Mouse (Mus musculus) lung, embryonic 14.5 days (tissue): Measurements from ENCODE around the gene Ppp6r3. TPM values are rescaled to one million over a fixed set of nuclear protein-coding genes. Genes with fewer than 3 reads are reported as not detected.

ENCODE experiments used
- ATAC-seq: fragments of 200-750 bp; cut with Nextera tagmentation; 2 replicates; pipeline ENCODE4 v1.8.0; 2017; ENCODE audit warnings: mild to moderate bottlenecking, moderate TSS enrichment, moderate library complexity; ENCODE audit not compliant: insufficient read depth
- DNase-seq: peaks from one replicate; pipeline ENCODE4 v3.0.0-alpha.2; 2015
- H3K27ac ChIP-seq: fragments of 300-500 bp; sonication (generic); 2 replicates; pipeline ENCODE4 v1.5.1; 2014; ENCODE audit warnings: low read depth, mild to moderate bottlenecking, moderate library complexity
- H3K27me3 ChIP-seq: fragments of 300-500 bp; sonication (generic); 2 replicates; pipeline ENCODE4 v1.6.1; 2014; ENCODE audit warnings: low read length, control low read depth; ENCODE audit not compliant: insufficient read depth
- H3K36me3 ChIP-seq: fragments of 300-500 bp; sonication (generic); 2 replicates; pipeline ENCODE4 v1.6.1; 2014; ENCODE audit warnings: control low read depth; ENCODE audit not compliant: insufficient read depth
- H3K4me1 ChIP-seq: fragments of 300-500 bp; sonication (generic); 2 replicates; pipeline ENCODE4 v1.6.1; 2014; ENCODE audit warnings: antibody characterized with exemption, control low read depth; ENCODE audit not compliant: insufficient read depth
- H3K4me2 ChIP-seq: fragments of 300-500 bp; sonication (generic); 2 replicates; pipeline ENCODE4 v1.6.1; 2014; ENCODE audit warnings: mild to moderate bottlenecking
- H3K4me3 ChIP-seq: fragments of 300-500 bp; sonication (generic); 2 replicates; pipeline ENCODE4 v1.5.1; 2014; ENCODE audit warnings: low read depth, low read length
- H3K9ac ChIP-seq: fragments of 300-500 bp; sonication (generic); 2 replicates; pipeline ENCODE4 v1.6.1; 2014
- H3K9me3 ChIP-seq: fragments of 300-500 bp; sonication (generic); 2 replicates; pipeline ENCODE4 v1.6.1; 2016; ENCODE audit warnings: low read depth, low read length, control low read depth
- CTCF ChIP-seq: IDR thresholded peaks from 2 replicates; pipeline ENCODE4 v1.5.1; 2016; ENCODE audit warnings: antibody characterized with exemption, low read depth
- WGBS: fragments of 180-500 bp; shearing (Covaris S2); extraction: QIAGEN DNeasy Blood & Tissue Kit; methylation state at CpG from one replicate; pipeline ENCODE4 v1.1.7; 2014; 5-methylcytosine and 5-hydroxymethylcytosine counted together
- polyA plus RNA-seq: library from polyadenylated mRNA; unstranded; fragments of >200 nt; fragmentation: Nextera tagmentation; extraction: Ambion mirVana; gene quantifications from 2 replicates; pipeline ENCODE4 v1.2.1, GENCODE M21; 2014

Gene Ppp6r3
- polyA plus RNA-seq, 1 experiment from 2014 or later: 74.6 TPM

GRCm38 (mm10) chr19:3612534-3613273 lies 37.2 kb upstream of the Ppp6r3 start:
- no peak for TF ChIP-seq CTCF
- Histone ChIP-seq H3K4me2 (no peak overlapping the region), H3K4me3 (no peak overlapping the region), H3K9ac (no peak overlapping the region), H3K27me3 (no peaks in the 10 kb centered on the region), H3K27ac (no peak overlapping the region), H3K36me3 (peaks cover 72% of the 10 kb centered on the region), H3K4me1 (no peaks in the 10 kb centered on the region), H3K9me3 (no peaks in the 10 kb centered on the region)
- ATAC-seq (no peak), DNase-seq (no peak)
- WGBS: 90% methylated on average over 4 of the region's 4 CpGs

GRCm38 (mm10) chr19:3611730-3612129 lies 36.2 kb upstream of the Ppp6r3 start:
- Histone ChIP-seq H3K27me3 (no peaks in the 10 kb centered on the region), H3K27ac (no peak overlapping the region), H3K4me2 (no peak overlapping the region), H3K4me1 (no peaks in the 10 kb centered on the region), H3K4me3 (no peak overlapping the region), H3K9ac (no peak overlapping the region), H3K36me3 (peaks cover 68% of the 10 kb centered on the region), H3K9me3 (no peaks in the 10 kb centered on the region)
- 42% methylated on average over 8 of the region's 8 CpGs for WGBS
- no peak for TF ChIP-seq CTCF
- peak; percentile 81 for DNase-seq
- ATAC-seq: peak; percentile 73

DNA sequence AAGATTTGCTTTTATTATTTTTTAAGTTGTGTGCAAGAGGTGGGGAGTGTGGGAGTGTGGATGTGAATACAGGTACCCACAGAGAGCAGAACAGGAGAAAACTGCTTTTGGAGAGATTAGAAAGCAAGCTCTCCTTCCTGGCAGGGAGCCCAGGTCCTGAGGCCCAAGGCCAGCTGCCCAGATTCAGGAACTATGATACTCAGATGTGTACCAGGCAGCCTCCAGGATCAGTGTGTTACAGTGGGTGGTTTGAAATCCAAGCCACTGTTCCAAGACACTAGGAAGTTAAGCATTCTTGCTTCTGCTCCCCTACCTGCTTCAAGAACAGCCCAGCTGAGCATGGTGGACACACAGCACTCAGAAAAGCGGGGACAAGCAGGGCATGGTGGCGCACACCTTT lies 35.3 kb upstream of the Ppp6r3 start:
- Histone ChIP-seq H3K4me2 (no peak overlapping the region), H3K9ac (no peak overlapping the region), H3K4me1 (no peaks in the 10 kb centered on the region), H3K4me3 (no peak overlapping the region), H3K27me3 (no peaks in the 10 kb centered on the region), H3K9me3 (no peaks in the 10 kb centered on the region), H3K36me3 (peaks cover 64% of the 10 kb centered on the region), H3K27ac (no peak overlapping the region)
- DNase-seq (peak; percentile 29), ATAC-seq (no peak)
- 100% methylated on average over 2 of the region's 2 CpGs for WGBS
- TF ChIP-seq CTCF: no peak

GRCm38 (mm10) chr19:3609826-3610225 lies 34.3 kb upstream of the Ppp6r3 start:
- no peaks in the 10 kb centered on the region for H3K9me3 ChIP-seq
- H3K27ac ChIP-seq: no peak overlapping the region
- 87% methylated on average over 10 of the region's 10 CpGs for WGBS
- ATAC-seq: no peak
- peaks cover 64% of the 10 kb centered on the region for H3K36me3 ChIP-seq
- no peak for DNase-seq
- H3K27me3 ChIP-seq: no peaks in the 10 kb centered on the region
- no peak overlapping the region for H3K4me2 ChIP-seq
- TF ChIP-seq CTCF: no peak
- no peak overlapping the region for H3K9ac ChIP-seq
- H3K4me1 ChIP-seq: no peaks in the 10 kb centered on the region
- no peak overlapping the region for H3K4me3 ChIP-seq

DNA sequence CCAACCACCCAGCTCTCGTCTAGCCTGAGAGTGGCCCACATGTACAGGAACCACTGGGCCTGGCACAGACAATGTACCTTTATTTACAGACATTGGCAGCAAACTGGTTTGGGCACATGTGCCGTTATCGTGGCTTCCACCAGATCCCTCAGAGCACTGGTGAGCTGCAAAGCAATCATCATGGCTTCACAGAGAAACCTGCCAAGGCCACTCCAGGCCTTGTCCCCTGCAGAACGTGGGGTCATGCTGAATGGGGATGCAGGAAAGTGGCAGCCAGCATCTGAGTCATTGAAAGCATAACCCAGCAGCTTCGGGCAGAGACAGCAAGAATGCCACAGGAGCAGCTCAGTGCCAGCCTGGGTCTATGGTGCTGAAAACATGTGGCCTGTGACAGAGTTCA lies 18.8 kb upstream of the Ppp6r3 start:
- Histone ChIP-seq H3K4me3 (no peak overlapping the region), H3K4me2 (no peak overlapping the region), H3K9ac (no peak overlapping the region), H3K9me3 (no peaks in the 10 kb centered on the region), H3K27ac (no peak overlapping the region), H3K36me3 (peaks cover 95% of the 10 kb centered on the region), H3K4me1 (no peaks in the 10 kb centered on the region), H3K27me3 (no peaks in the 10 kb centered on the region)
- DNase-seq (no peak), ATAC-seq (no peak)
- TF ChIP-seq CTCF: no peak
- 89% methylated on average over 5 of the region's 5 CpGs for WGBS

DNA sequence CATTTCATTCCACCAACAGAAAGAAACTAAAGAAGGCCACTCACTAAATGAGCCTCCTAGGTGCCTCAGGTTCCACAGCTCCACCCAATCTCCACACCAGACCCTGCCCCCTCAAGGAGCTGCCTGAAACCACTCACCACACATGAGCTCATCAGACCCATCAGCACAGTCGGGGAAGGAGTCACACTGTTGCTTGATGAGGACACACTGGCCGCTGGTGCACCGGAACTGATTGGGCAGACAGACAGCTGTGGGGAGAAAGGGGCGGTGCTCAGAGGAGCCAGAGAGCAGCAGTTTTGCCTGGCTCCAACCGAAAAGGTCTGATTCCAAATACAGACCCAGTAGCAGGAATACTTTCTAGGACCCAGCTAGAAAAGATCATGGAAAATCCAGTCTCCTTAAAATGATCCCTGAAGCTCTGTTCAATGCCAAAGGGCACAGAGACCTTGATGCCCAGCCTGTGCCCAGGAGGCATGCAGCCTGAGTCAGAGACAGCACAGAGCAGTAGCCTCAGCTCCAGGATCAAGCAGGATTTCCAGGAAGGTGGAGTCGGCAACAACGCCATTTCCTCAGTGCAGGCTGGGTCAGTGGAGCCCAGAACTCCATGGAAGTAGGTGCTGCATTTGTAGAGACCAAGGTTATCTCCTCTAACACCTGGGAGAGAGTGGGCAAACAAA lies 18.0 kb upstream of the Ppp6r3 start:
- 81% methylated on average over 7 of the region's 7 CpGs for WGBS
- no peak; the same call in 1 of the 2 replicates for ATAC-seq
- peaks cover 94% of the 10 kb centered on the region for H3K36me3 ChIP-seq

DNA sequence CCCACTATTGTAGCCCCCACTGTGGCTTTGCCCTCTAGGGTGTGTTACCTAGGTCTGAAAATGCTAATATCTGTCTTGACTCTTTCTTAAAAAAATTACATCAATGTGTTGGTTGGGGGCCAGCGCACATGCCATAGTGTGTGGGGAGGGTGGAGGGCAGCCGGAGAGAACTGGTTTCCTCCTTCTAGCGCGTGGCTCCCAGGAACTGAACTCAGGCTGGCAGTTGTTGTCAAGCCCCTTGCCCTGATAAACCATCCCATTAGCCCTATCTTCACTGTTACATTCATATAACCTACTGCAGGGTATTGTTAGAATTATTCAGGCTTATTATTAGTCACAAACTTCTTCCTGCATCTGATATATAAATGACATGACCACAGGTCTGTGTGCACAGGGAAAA lies 14.4 kb upstream of the Ppp6r3 start:
- H3K4me1 ChIP-seq: no peaks in the 10 kb centered on the region
- H3K27ac ChIP-seq: no peak overlapping the region
- no peak overlapping the region for H3K4me2 ChIP-seq
- TF ChIP-seq CTCF: no peak
- ATAC-seq: no peak
- H3K9me3 ChIP-seq: no peaks in the 10 kb centered on the region
- no peak overlapping the region for H3K9ac ChIP-seq
- H3K27me3 ChIP-seq: no peaks in the 10 kb centered on the region
- peaks cover 88% of the 10 kb centered on the region for H3K36me3 ChIP-seq
- H3K4me3 ChIP-seq: no peak overlapping the region
- no peak for DNase-seq
- 88% methylated on average over 4 of the region's 4 CpGs for WGBS

More for the DNA sequence above, 18.0 kb upstream of the Ppp6r3 start:
- no peak overlapping the region for H3K9ac ChIP-seq
- no peak overlapping the region for H3K4me3 ChIP-seq
- H3K9me3 ChIP-seq: no peaks in the 10 kb centered on the region
- DNase-seq: no peak
- no peak overlapping the region for H3K27ac ChIP-seq
- no peaks in the 10 kb centered on the region for H3K4me1 ChIP-seq
- no peaks in the 10 kb centered on the region for H3K27me3 ChIP-seq
- no peak overlapping the region for H3K4me2 ChIP-seq
- TF ChIP-seq CTCF: no peak
